Mouse (Mus musculus) thymus, adult 18-20 months (tissue): ENCODE measurements around the gene Lsm4.

Source experiments
- DNase-seq, 2 experiments: peaks; one replicate each; pipeline ENCODE4 v3.0.0; 2022; ENCODE audit warnings: mixed read lengths in 2 of 2

The Lsm4 gene

DNA sequence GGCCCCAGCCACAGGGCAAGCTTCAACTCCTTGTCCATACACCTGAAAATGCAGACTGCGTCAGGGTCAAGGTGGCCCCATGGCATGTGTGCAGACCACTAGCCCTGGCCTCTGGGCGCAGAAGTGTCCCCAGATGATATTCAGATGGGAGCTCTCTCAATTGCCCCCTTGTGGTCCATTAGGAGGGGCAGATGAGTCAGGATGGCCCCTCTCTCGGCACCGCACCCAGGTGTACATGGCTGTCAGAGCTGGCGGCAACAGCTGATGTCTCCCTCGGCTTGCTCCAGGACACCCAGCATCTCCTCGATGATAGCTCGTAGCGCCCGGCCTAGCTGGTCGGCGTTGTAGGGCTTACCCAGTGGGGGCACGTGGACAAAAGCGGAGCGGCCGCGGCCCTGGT lies 22.7 kb upstream of the Lsm4 start:
- no peak for DNase-seq

DNA sequence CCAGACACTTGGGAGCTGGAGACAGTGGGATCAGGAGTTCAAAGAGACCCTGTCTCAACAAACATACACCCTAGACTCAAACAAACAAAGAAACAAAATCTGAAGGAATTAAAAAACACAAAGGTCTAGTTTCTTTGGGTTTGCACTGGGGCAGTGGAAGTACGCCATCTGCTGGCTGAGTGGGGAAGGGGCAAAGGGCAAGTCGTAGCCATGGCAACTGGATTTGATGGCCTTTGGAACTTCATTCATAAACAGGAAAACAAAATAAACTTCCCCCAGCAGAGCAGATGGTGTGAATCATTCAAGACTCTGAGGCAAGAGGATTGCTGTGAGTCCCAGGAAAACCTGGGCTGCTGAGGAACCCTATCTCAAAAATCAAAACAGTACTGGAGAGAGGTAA lies 19.8 kb upstream of the Lsm4 start:
- no peak for DNase-seq

DNA sequence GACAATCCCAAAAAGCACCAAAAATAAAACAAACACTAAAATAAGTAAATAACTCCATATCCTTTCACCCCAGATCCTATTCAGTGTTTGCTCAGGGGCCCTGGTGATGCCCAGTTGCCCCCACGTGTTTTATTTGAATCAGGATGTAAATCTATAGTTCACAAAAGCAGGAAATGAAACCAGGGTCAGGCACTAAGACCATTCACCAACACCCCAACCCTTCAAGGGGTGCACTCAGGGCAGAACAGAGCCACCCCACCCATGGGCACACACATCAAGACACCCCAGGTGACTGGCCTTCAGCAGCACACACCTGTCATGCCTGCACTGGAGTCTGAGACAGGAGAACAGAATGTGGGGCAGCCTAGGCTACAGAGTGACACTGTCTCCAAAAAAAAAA lies 18.9 kb upstream of the Lsm4 start:
- DNase-seq = no peak

DNA sequence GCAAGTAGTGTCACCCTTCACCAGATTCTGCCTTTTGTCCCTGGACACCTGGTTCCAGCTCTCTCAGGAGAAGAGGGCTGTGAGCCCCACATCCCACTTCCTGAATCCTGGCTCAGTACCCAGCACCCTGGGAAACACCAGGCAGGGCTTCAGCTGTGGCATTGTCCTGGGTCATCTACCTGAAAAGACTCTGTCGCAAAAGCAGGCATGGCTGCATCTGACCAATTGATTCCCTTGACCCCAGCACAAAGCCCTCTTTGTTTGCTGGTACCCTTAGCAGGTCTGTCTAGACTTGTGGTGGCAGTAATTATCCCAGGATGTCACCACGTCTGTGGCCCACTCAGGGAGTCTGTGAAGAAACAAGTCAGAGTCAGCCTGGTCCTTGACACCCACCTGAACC lies 17.6 kb upstream of the Lsm4 start:
- no peak for DNase-seq

DNA sequence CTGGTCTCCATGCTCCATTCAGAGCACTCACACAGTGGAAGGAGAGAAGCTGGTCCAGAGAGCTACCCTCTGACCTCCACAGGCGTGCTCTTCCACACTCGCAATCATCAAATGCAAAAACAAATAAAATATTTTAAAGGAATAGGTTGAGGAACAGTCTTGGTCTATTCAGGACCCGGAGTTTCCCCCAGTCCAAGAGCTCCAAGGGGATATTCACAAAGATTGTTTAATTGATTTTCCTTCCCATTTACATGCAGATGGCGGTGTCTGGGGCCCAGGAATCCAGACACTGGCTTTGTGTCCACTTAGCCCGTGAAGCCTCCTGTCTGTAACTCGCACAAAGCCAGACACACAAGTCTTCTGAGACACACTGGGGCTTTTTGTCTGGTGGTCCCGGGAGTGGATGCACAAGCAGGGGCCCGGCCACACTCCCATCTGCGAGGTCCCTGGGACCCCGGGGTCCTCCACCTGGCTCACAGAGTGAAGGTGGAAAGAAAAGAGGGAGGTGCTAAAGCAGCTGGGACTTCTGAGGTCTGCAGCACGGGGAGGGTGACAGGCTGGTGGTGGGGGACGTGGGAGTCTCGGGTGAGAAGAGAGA lies 16.8 kb upstream of the Lsm4 start:
- no peak for DNase-seq

DNA sequence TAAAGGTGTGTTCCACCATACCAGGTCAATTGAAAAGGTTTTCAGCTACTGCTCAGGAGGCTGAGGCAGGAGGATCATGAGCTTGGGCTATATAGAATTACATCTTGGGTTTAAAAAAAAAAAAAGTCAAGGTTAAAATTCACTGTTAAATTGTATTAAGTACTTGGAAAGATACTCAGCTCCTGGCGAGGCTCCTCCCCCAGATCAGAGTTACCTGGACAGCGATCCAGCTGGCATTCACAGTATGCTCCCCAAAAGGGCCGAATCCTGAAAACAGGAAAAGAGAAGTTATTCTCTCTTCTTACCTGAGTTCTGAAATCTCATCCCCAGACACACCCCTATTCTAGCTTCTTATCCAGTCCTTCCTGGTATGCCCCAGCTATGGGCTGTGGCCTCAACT lies 15.8 kb upstream of the Lsm4 start:
- DNase-seq = no peak

DNA sequence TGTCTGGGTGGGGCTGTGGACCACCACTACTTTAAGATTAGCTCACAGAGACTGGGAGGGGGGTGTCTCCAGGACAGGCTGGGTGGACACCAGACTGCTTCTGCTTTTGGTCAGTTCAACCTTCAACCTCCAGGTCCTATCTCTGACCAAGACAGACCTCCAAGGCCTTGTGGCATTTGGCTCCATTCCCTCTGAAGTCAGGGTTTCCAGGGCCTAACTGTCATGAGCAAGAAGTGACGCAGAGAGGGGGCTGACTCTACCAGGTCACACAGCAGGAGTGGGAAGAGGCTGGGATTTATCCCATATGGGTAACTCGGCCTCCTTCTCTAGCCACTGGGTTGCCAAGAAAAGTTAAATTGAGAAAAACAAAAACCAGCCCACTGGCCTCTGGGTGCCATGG lies 15.3 kb upstream of the Lsm4 start:
- no peak for DNase-seq

DNA sequence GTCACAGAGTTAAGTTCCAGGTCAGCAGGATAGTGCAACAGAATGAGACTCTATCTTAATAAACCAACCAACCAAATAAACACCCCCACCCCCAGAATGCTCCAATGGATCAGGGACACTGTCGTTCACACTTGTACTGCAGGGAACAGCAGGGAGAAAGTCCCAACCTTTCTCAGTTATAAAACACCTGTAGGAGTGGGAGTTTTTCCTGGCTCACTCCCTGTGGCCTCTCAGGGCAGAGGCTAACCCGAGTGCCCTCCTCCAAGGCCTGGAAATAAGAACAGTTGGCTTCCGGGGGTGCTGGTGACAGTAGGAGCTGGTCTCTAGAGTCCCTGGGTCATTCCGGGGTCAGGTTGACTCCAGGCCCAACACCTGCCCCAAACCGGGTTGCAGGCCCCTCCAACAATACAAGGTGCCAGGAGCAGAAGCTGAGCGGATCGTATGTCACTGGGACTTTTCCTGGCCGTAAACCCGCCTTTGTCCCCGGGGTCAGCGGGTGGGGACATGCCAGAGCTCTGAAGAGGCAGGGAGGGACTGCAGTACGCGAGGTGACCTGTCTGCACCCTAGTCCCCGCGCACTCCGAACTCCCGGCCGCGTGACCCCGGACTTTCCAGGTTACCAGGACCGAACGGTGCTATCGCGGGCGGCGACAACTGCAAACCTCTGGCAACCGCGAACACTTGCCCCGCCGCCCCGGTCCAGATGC lies 14.0 kb upstream of the Lsm4 start:
- DNase-seq = no peak

DNA sequence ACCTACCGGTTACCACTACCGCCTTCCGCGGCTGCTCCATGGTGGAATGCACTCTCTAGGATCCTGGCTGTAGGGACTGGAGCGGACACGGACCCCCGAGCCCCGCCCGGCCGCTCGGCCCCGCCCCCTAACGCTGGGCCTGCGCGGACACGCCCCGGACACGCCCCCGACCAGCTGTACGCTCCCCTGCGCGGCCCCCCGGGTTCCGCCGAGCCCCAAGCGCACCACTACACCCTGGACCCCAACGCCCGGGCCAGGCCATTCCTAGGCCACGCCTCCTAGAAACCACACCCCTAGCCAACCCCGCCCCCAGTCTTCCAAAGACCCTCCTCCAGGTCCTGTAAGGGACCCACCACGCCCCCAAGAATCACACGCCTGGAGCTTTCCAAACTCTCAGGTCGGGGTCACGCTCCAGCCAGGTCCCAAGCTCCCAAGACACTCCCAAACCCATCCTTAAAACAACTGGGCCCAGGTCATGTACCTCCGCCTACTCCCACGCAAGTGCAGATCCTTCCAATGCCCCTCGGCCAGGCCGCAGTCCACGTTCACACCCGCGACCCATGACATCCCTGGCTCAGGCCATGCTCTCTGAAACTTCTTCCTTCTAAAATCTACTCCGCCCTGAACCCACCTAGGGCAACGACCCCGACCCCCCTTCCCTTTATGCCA lies 13.3 kb upstream of the Lsm4 start:
- DNase-seq = peak; percentile 80 to 83

DNA sequence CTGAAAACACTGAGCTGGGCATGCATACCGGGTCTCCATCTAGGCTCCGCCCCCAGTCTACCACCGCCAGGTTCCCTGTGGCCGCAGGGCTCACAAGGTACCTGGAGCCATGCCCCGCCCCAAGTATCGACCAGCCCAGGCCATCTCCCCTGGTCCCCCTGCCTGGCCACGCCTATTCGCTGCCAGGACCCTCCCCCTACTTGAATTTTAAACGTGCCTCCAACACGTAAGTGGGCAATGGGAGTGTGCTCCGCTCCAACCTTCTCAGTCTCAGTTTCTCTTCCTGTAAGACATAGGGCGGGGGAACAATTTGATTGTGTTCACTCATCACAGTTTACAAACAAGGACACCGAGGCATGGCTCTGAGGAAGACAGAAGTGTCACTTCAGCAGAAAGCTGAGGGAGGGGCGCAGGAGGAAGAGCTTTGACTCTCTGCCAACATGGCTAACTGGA lies 12.7 kb upstream of the Lsm4 start, which contains the start of gene Pgpep1:
TSS of gene Pgpep1 (minus strand) at position 116 of the 453 bp plus-strand sequence.
- peak in 1 of 2 experiments; percentile 48 for DNase-seq

DNA sequence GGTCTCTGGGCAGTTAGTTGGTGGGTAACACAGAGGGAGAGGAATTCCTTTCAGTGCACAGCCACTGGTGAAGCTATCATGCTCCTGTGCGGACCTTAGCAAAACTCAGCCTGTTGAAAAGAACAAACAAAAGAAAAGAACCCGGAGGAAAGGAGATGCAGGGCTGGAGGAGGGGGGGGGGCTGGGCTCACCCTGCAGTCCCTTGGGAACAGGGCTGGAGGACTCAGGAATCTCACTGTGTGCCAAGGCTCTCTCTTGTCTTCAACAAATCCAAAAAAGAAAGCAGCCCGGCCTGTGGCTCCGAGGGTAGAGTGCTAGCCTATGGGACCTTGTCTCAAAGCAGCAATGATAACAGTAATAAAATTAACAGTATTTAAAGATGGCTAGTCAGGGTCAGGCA lies 9.4 kb upstream of the Lsm4 start:
- DNase-seq = no peak

DNA sequence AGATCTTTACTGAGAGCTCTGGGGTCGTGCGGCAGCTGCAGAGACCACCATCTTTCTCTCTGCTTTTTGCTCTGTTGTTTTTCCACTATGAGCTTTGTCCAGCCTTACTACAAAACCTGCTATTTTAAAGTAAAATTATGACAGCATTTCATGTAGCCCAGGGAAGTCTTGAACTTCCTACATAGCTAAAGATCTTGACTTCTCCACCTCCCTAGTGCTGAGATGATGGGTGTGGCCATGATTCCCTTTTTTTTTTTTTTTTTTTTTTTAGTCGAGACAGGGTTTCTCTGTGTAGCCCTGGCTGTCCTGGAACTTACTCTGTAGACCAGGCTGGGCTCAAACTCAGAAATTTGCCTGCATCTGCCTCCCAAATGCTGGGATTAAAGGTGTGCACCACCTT lies 8.4 kb upstream of the Lsm4 start:
- DNase-seq = no peak

DNA sequence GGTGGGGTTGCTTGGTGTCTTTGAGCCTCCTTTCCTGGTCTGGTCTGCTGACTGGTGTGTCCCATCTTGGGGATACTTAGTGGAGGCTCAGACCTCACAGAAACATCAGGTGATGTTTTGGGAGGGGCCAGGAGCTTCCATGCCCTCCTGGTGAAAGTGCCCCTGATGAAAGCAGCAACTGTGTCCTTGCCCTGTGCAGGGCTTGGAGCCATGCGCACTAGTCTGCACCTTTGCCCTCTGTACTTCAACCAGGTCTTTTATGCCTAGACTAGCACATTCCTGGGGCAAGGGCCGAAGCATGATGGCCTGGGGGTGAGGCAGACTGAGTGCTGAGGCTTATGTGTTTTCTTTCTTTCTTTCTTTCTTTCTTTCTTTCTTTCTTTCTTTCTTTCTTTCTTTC lies 7.4 kb upstream of the Lsm4 start:
- DNase-seq = no peak

DNA sequence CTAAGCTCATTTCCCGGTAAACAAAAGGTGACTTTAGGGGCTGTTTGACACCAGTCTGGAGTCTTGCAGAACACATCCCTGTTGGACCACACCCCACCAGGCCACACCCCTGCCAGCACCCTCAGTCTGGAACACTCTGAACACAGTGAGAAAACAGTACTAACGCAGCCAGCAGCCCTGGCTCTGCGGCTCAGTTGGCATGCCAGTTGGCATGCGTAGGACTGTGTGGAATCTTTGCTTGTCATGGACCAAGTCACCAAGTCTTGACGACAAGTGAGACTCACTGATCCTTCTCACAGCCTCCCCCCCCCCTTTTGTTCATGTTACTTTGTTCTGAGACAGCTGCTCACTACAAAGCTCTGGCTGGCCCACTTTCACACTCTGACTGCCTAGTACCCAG lies 6.0 kb upstream of the Lsm4 start:
- no peak for DNase-seq

DNA sequence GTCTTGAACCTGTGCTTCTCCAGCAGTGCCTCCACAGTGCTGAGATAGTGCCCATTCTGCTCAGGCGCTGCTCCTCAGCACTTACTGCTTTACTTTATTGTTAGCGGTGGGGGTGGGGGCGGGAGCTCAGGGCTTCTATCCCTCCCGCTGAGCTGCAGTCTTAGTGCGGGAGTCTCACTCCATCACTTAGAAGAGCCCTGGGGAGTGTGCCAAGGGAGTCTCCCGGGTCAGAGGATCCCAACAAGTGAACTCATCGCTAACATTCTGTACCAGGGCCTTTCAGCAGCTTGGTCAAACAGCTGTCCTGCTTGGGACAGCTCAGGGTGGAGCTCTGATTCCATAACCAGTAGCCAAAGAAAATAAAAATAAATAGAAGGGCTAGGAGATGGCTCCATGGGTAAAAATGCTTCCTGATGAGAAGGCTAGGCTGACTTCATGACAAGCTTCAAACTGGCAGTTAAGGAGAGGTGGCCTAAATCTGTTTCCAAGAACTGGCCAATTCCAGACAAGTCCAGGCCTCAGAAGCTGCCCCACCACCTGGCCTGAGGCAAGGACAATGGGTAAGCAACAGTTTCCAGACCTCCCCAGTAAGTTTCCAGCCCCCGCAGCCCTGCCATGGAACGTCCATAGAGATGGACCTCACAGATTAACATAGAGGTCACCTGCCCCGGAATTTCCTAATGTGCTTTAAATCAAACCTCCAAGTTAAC lies 1.3 kb upstream of the Lsm4 start:
- no peak for DNase-seq

DNA sequence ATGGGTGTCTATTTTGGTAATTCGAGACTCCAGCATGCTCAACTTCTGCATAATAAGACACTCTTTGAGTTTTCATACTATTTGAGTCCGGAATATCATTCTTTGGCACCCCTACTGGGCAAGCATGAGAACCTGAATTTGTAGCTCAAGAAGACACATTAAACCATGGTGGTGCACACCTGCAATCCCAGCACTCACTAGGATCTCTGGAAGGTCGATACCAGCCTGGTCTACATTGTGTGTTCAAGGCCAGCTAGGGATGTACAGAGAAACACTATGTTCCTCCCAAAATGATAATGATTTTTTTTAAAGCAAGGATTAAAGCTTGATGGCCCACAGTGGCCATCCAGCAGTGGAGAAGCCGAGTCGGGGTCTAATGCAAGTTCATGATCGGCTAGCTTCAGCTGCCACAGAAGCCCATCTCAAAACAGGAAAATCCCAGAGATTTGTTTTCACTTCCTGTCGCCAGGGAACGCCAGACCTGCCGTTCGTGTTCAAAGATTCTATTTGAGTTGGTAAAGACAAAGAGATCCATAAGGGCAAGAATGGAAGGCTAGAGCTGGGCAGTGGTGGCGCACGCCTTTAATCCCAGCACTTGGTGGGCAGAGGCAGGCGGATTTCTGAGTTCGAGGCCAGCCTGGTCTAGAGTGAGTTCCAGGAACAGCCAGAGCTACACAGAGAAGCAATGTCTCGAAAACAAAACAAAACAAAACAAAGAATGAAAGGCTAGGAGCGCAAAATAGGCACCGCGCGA lies 546 bp upstream of the Lsm4 start:
- no peak for DNase-seq

DNA sequence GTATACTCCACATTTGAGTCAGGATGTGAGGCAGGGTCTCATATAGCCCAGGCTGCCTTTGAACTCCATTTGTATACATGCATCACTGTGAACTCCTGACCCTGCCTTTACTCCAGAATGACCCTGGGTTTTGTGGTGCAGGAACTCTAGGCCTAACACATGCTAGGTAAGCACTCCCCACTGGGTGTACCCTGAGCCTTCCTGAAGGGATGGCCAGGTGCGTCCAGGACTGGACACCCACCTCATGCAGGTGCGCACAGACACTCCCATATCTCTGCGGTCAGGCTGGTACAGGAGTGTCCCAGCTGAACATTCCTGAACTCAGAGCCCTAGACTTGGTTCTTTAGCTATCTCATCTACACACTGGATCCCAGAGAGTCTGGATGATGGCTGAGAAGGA lies 1.1 kb downstream of the Lsm4 start:
- DNase-seq = no peak

DNA sequence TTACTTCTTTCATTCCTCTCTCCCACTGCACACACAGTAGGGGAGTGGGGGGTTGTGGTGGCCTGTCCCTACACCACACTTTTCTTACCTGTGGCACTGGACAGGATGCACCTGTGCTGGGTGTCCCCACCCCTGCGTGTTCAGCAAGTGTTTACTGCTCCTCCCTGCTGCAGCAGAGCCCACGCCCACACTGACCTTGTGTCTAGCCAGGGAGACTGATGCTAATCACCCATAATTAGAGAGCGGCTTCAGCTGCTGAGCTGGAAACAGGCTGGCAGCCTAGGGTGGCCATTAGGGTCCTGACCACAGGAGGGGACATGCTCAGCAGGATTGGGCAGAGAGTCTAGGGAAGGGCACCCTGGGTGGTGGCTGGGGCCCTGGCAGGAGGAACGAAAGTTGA lies 1.7 kb downstream of the Lsm4 start:
- DNase-seq = no peak

DNA sequence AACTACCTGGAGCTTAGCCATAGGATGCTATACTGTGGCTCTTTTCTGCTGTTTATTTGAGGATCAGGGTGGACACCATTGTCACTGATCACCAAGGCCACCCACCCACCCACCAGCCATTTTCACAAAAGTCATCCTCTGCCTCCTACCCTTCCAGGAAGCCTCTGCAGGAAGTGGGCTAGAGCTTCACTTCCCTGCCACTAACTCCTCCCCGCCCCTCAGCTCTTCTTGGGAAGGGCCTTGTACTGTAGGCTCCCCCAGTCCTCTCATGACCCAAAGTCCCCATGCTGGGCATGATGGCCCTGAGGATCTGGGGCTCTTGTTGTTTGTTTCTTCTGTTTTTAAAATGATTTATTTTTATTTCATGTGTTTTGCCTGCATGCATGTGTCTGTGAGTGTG lies 2.3 kb downstream of the Lsm4 start:
- DNase-seq = peak; percentile 53 to 73

DNA sequence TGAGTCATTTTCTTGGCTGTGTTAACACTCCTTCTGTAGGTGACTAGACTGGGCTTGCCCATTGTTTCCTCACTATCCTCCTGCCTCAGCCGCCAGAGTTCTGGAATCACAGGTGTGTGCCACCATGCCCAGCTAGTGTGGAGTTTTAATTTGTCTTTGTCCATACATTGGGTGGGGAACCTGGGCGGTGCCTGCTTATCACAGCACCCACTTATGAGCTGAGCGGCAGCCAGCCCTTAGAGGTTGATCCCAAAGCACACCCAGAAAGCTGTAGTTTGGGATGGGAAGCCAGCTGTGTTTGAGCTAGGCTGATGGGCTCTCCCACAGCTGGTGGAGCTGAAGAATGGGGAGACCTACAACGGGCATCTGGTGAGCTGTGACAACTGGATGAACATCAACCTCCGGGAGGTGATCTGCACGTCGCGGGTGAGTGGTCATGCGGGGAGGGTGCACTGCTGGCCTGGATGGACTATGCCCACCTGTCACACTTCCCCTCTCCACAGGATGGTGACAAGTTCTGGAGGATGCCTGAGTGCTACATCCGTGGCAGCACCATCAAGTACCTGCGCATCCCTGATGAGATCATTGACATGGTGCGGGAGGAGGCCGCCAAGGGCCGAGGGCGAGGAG lies 4.5 kb downstream of the Lsm4 start:
- no peak for DNase-seq

DNA sequence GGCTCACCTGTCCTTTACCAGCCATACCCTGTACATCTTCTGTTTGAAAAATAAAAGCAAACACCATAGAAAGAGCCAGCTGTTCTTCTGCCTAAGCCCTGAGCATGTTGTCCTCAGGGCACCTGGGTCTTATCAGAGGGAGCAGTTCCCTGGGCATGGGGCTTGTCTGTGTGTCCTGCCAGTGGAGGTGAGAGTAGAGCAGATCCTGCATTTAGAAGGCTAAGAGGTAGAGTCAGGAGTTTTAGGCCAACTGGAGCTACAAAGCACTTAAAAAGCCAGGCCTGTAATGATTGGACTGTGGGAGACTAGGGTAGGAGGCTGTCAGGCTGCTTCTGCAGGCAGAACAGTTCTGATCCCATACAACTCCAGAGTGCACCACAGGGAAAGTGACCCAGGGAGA lies 5.6 kb downstream of the Lsm4 start:
- no peak for DNase-seq

DNA sequence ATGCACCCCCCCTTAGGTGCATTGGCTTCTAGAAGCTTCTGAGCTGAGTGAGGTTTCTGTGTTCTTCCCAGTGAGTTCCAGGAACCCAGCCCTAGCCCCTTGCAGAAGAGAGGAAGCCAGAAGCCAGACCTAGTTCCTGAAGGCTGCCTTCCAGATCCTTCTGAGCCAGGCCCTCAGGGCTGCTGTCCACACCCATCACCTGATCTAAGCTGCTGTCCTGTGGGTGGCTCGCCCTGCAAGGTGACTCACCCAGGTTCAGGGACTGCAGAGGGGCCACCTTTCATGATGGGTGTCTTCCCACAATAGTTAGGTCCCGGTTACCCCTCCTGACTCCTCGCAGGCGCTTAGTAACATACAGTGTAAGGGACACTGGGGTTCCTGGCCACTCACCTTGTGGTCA lies 6.4 kb downstream of the Lsm4 start:
- no peak for DNase-seq
